Mouse (Mus musculus) cerebellum, adult 11 months (tissue): Measurements from ENCODE around the gene Tuba3b.
A peak's percentile ranks its signal among the peaks of the same experiment; 100 is the strongest.

Experiments used
- DNase-seq: peaks from one replicate; pipeline ENCODE4 v3.0.0; 2022

The Tuba3b gene

GRCm38 (mm10) chr6:145669596-145670071 is 54.1 kb downstream of the Tuba3b start:
- peak; percentile 41 for DNase-seq
